In genomic region chr11:86201901-86202675, GRCm38 (mm10) we compare ENCODE assay signal across 8 mouse cellular contexts. TPM values are rescaled to one million over a fixed set of nuclear protein-coding genes. Genes with fewer than 3 reads are reported as not detected.
DNase-seq lines count a peak whose midpoint lies in the region; ATAC-seq and TF ChIP-seq lines count a peak whose summit lies in the region.

No protein-coding gene starts in this region.

- TF ChIP-seq EP300 in liver, embryonic 14.5 days (IDR thresholded peaks at IDR 0.05; ENCODE audit: low read depth), result no peak

- no peaks in the 10 kb centered on the region for H3K27me3 ChIP-seq in embryonic facial prominence, embryonic 12.5 days
- H3K27me3 ChIP-seq in hindbrain, embryonic 10.5 days (ENCODE audit: insufficient read depth, poor library complexity, severe bottlenecking), result no peaks in the 10 kb centered on the region
- H3K27me3 ChIP-seq in liver, embryonic 14.5 days (ENCODE audit: control insufficient read depth, insufficient read depth, low read length), result no peaks in the 10 kb centered on the region

- H3K4me3 ChIP-seq in embryonic facial prominence, embryonic 12.5 days, result peak overlapping the region; percentile 69
- peak overlapping the region; percentile 73 for H3K4me3 ChIP-seq in hindbrain, embryonic 10.5 days
- H3K4me3 ChIP-seq in liver, embryonic 14.5 days (ENCODE audit: insufficient read depth in 1 of 2, low read depth in 2 of 2, low read length in 2 of 2), result peak overlapping the region; percentile 88 to 98

- peaks cover 13% of the 10 kb centered on the region for H3K4me1 ChIP-seq in embryonic facial prominence, embryonic 12.5 days
- H3K4me1 ChIP-seq in hindbrain, embryonic 10.5 days (replicated peaks), result peaks cover 20% of the 10 kb centered on the region
- H3K4me1 ChIP-seq in liver, embryonic 14.5 days (replicated peaks; ENCODE audit: control insufficient read depth in 2 of 2, insufficient read depth in 2 of 2, low read length in 1 of 2), result peaks cover 6 to 7% of the 10 kb centered on the region in 2 experiments; a peak in 3 of 4 replicates

- DNase-seq in cerebellum, adult 11 months, result peak; percentile 7
- DNase-seq in R1 (ENCODE audit: low read depth, low spot score), result peak; percentile 28
- no peak for DNase-seq in hindbrain, embryonic 10.5 days (ENCODE audit: low spot score)
- DNase-seq in liver, embryonic 14.5 days (ENCODE audit: low read depth in 3 of 3, low spot score in 3 of 3), result peak; percentile 12 to 32 (median 16)
- peak; percentile 32 for DNase-seq in spleen, adult 12 weeks (ENCODE audit: low spot score)
- no peak for DNase-seq in right cerebral cortex, postnatal 14 days

- H3K27ac ChIP-seq in embryonic facial prominence, embryonic 12.5 days, result peak overlapping the region; percentile 89
- H3K27ac ChIP-seq in hindbrain, embryonic 10.5 days, result peak overlapping the region; percentile 96
- peak overlapping the region; percentile 73 for H3K27ac ChIP-seq in liver, embryonic 14.5 days

- H3K36me3 ChIP-seq in embryonic facial prominence, embryonic 12.5 days, result peaks cover 49% of the 10 kb centered on the region
- H3K36me3 ChIP-seq in hindbrain, embryonic 10.5 days, result peaks cover 66% of the 10 kb centered on the region
- H3K36me3 ChIP-seq in liver, embryonic 14.5 days (replicated peaks; ENCODE audit: control insufficient read depth, insufficient read depth, low read depth), result peaks cover 35% of the 10 kb centered on the region

- ATAC-seq in cerebellum, adult (ENCODE audit: insufficient number of reproducible peaks, low FRiP score, low TSS enrichment), result no peak
- no peak for ATAC-seq in embryonic facial prominence, embryonic 12.5 days (ENCODE audit: insufficient number of reproducible peaks, insufficient read depth, low FRiP score, low TSS enrichment)
- no peak for ATAC-seq in liver, embryonic 14.5 days (ENCODE audit: insufficient read depth)

- TF ChIP-seq CTCF in liver, embryonic 14.5 days (IDR thresholded peaks at IDR 0.05; ENCODE audit: low read depth), result no peak

- peak overlapping the region; percentile 61 for H3K4me2 ChIP-seq in embryonic facial prominence, embryonic 12.5 days (replicated peaks)
- H3K4me2 ChIP-seq in liver, embryonic 14.5 days (ENCODE audit: low read depth), result peak overlapping the region; percentile 80

- H3K9me3 ChIP-seq in embryonic facial prominence, embryonic 12.5 days, result peaks cover 32% of the 10 kb centered on the region
- peaks cover 29% of the 10 kb centered on the region for H3K9me3 ChIP-seq in hindbrain, embryonic 10.5 days
- H3K9me3 ChIP-seq in liver, embryonic 14.5 days (ENCODE audit: control insufficient read depth, low read length), result no peaks in the 10 kb centered on the region

- peak overlapping the region; percentile 81 for H3K9ac ChIP-seq in embryonic facial prominence, embryonic 12.5 days
- peak overlapping the region; percentile 90 for H3K9ac ChIP-seq in liver, embryonic 14.5 days (replicated peaks)

- WGBS in embryonic facial prominence, embryonic 12.5 days, result 60% methylated on average over 16 of the region's 16 CpGs
- 65% methylated on average over 16 of the region's 16 CpGs for WGBS in hindbrain, embryonic 10.5 days
- 26% methylated on average over 16 of the region's 16 CpGs for WGBS in liver, embryonic 14.5 days (ENCODE audit: insufficient replicate concordance)

RNA-seq across cellular contexts. Expression of gene Brip1, which starts 1.1 kb away (rescaled TPM):
- 9.0 and 9.3 TPM in 2 replicates for polyA plus RNA-seq in embryonic facial prominence, embryonic 12.5 days (2016; fragmentation: Nextera tagmentation; extraction: Ambion mirVana)
- 8.7 and 12.4 TPM in 2 replicates for polyA plus RNA-seq in hindbrain, embryonic 10.5 days (2016; fragmentation: Nextera tagmentation; extraction: Ambion mirVana)
- 1.6 and 2.8 TPM in 2 replicates for polyA plus RNA-seq in liver, embryonic 14.5 days (2012; rRNA removed)
- polyA plus RNA-seq in liver, embryonic 14.5 days (2014; fragmentation: Nextera tagmentation; extraction: Ambion mirVana), result 6.5 and 6.8 TPM in 2 replicates

RNA-seq across cellular contexts. Expression of gene Ints2, which starts 55.3 kb away (rescaled TPM):
- polyA plus RNA-seq in embryonic facial prominence, embryonic 12.5 days (2016; fragmentation: Nextera tagmentation; extraction: Ambion mirVana), result 48.2 and 50.1 TPM in 2 replicates
- 43.3 and 54.4 TPM in 2 replicates for polyA plus RNA-seq in hindbrain, embryonic 10.5 days (2016; fragmentation: Nextera tagmentation; extraction: Ambion mirVana)
- 5.8 and 7.5 TPM in 2 replicates for polyA plus RNA-seq in liver, embryonic 14.5 days (2012; rRNA removed)
- 10.4 and 12.0 TPM in 2 replicates for polyA plus RNA-seq in liver, embryonic 14.5 days (2014; fragmentation: Nextera tagmentation; extraction: Ambion mirVana)

Comparison
In these comparisons a context has a peak if more than half of its experiments do, and no peak if none do; other contexts are left out.
1. DNase-seq: peak in cerebellum, adult 11 months (single experiment), R1 (single experiment), liver, embryonic 14.5 days (3 of 3) and spleen, adult 12 weeks (single experiment); none in hindbrain, embryonic 10.5 days (single experiment) and right cerebral cortex, postnatal 14 days (single experiment).
2. Peak in every context shown above with its lines, with median percentiles within 50 percentile points of each other: H3K27ac ChIP-seq and H3K4me3 ChIP-seq.